Mouse (Mus musculus) lung, postnatal 0 days (tissue): Measurements from ENCODE around the gene Coq10a.

ENCODE experiments used
- CTCF ChIP-seq: IDR thresholded peaks from 2 replicates; pipeline ENCODE4 v1.5.1; 2016; ENCODE audit warnings: antibody characterized with exemption, mild to moderate bottlenecking
- EP300 ChIP-seq: IDR thresholded peaks from 2 replicates; pipeline ENCODE4 v1.6.1; 2016; ENCODE audit warnings: antibody characterized with exemption, mild to moderate bottlenecking, control low read depth

- TF ChIP-seq CTCF (peak; percentile 72), EP300 (no peak)
Observed at GRCm38 (mm10) chr10:128362568-128362967, 6.2 kb downstream of the Coq10a start.
